Mouse (Mus musculus): ENCODE results near the gene Carm1. TPM values are rescaled to one million over a fixed set of nuclear protein-coding genes. Genes with fewer than 3 reads are reported as not detected.
A peak's percentile ranks its signal among the peaks of the same experiment; 100 is the strongest.

Carm1 gene
- polyA plus RNA-seq, 1 experiment from 2014 or later = 22.8 TPM

- H3K27ac ChIP-seq (ENCODE audit: low read depth, low read length) = peak overlapping the region; percentile 98
- H3K27me3 ChIP-seq (replicated peaks; ENCODE audit: control insufficient read depth, insufficient read depth, low read length) = no peaks in the 10 kb centered on the region
- WGBS = under 1% methylated on average over 55 of the region's 67 CpGs
- H3K4me1 ChIP-seq (ENCODE audit: control insufficient read depth, insufficient read depth, low read length) = peaks cover 21% of the 10 kb centered on the region
- H3K9ac ChIP-seq (ENCODE audit: low read length) = peak overlapping the region; percentile 57
- DNase-seq (ENCODE audit: low spot score) (peak; percentile 99), ATAC-seq (peak; percentile 95)
- no peaks in the 10 kb centered on the region for H3K9me3 ChIP-seq (replicated peaks; ENCODE audit: control insufficient read depth, low read length)
- peak overlapping the region; percentile 62 for H3K4me2 ChIP-seq (ENCODE audit: low read length)
- H3K36me3 ChIP-seq (ENCODE audit: control insufficient read depth, insufficient read depth, low read length) = peaks cover 14% of the 10 kb centered on the region
- H3K4me3 ChIP-seq (ENCODE audit: low read depth, low read length) = peak overlapping the region; percentile 61
These were observed 542 bp upstream of the Carm1 start for GRCm38 (mm10) chr9:21545916-21546788.

DNA sequence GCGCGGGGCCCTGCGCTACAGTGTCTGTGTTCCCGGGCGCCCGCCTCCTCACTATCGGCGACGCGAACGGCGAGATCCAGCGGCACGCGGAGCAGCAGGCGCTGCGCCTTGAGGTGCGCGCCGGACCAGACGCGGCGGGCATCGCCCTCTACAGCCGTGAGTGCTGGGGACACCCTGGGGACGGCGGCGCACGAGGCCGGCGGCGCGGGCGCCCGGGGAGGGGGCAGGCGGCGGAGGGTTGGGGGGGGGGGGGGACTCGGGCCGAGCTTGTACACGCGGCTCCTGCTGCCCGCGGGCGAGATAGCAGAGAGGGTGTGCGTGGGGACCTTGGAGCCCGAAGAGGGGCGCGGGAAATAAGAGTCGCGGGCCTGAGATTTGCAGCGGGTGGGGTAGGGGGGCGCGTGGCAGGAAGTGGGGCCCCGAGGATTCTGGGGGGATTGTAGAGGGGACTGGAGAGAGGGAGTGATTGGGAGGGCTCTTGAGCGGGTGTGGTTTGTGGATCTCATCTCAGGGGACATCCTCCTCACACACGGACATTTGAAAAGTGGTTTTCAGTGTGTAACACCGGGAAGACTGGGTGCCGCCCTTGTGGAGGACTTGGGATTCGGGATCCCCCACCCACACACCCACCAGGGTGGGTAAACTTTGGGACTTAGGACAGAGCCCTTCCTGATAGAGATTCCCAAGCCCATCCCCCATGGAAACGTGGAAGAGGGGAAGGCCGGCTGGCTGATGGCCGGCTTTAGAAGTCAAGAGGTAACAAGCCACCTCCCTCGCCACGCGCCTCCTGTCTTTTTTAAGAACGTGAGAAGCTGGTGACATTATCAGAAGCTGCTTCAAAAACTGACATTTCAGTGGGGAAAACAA, 614 bp downstream of the Carm1 start:
- Histone ChIP-seq H3K4me2 (ENCODE audit: low read length) (peak overlapping the region; percentile 77), H3K4me1 (ENCODE audit: control insufficient read depth, insufficient read depth, low read length) (peaks cover 21% of the 10 kb centered on the region), H3K27me3 (replicated peaks; ENCODE audit: control insufficient read depth, insufficient read depth, low read length) (no peaks in the 10 kb centered on the region), H3K36me3 (ENCODE audit: control insufficient read depth, insufficient read depth, low read length) (peaks cover 23% of the 10 kb centered on the region), H3K4me3 (ENCODE audit: low read depth, low read length) (peak overlapping the region; percentile 61), H3K9ac (ENCODE audit: low read length) (peak overlapping the region; percentile 92), H3K27ac (ENCODE audit: low read depth, low read length) (peak overlapping the region; percentile 98), H3K9me3 (replicated peaks; ENCODE audit: control insufficient read depth, low read length) (no peaks in the 10 kb centered on the region)
- DNase-seq (ENCODE audit: low spot score) (peak; percentile 71), ATAC-seq (peak; percentile 19)
- WGBS = under 1% methylated on average over 52 of the region's 66 CpGs

GRCm38 (mm10) chr9:21551049-21551448, 4.4 kb downstream of the Carm1 start:
- Histone ChIP-seq H3K4me1 (ENCODE audit: control insufficient read depth, insufficient read depth, low read length) (peaks cover 12% of the 10 kb centered on the region), H3K4me2 (ENCODE audit: low read length) (no peak overlapping the region), H3K27me3 (replicated peaks; ENCODE audit: control insufficient read depth, insufficient read depth, low read length) (no peaks in the 10 kb centered on the region), H3K36me3 (ENCODE audit: control insufficient read depth, insufficient read depth, low read length) (peaks cover 33% of the 10 kb centered on the region), H3K9ac (ENCODE audit: low read length) (no peak overlapping the region), H3K9me3 (replicated peaks; ENCODE audit: control insufficient read depth, low read length) (no peaks in the 10 kb centered on the region), H3K27ac (ENCODE audit: low read depth, low read length) (no peak overlapping the region), H3K4me3 (ENCODE audit: low read depth, low read length) (no peak overlapping the region)
- WGBS = 95% methylated on average over 2 of the region's 2 CpGs
- no peak for ATAC-seq
- DNase-seq (ENCODE audit: low spot score) = no peak

DNA sequence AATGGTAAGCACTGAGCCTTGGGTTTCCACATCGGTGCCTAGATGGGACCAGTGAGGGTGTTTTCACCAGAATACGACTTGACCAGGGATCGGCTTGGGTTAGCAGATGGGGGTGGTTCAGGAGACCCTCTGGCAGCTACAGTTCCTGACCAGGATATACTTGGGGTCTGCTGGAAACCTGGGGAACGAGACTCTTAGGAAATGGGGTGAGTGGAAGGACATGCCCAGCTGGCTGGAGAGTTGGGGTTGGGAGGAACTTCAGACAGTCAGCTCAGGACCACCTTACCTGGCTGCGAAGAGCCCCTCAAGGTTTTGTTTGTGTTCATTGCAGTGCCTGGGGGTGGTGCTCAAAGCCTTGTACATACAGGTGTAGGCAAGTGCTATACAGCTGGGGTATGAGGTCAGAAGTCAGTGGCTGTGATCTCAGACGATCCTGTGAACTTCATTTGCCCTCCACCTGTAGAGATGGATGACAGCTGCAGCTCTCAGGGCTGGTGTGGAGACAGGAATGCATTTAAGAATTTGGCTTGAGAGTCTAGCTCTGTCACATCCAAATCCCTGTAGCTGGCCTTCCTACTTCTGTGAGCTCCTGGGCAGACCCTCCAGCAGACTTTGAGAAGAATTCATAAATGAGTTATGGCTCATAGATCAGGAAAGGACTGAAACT, 7.0 kb downstream of the Carm1 start:
- DNase-seq (ENCODE audit: low spot score) (no peak), ATAC-seq (no peak)
- Histone ChIP-seq H3K9me3 (replicated peaks; ENCODE audit: control insufficient read depth, low read length) (no peaks in the 10 kb centered on the region), H3K27me3 (replicated peaks; ENCODE audit: control insufficient read depth, insufficient read depth, low read length) (no peaks in the 10 kb centered on the region), H3K36me3 (ENCODE audit: control insufficient read depth, insufficient read depth, low read length) (peaks cover 39% of the 10 kb centered on the region), H3K4me2 (ENCODE audit: low read length) (no peak overlapping the region), H3K27ac (ENCODE audit: low read depth, low read length) (no peak overlapping the region), H3K4me3 (ENCODE audit: low read depth, low read length) (no peak overlapping the region), H3K4me1 (ENCODE audit: control insufficient read depth, insufficient read depth, low read length) (peaks cover 4% of the 10 kb centered on the region), H3K9ac (ENCODE audit: low read length) (no peak overlapping the region)
- 92% methylated on average over 6 of the region's 6 CpGs for WGBS

- H3K9me3 ChIP-seq (replicated peaks; ENCODE audit: control insufficient read depth, low read length) = no peaks in the 10 kb centered on the region
- H3K4me1 ChIP-seq (ENCODE audit: control insufficient read depth, insufficient read depth, low read length) = no peaks in the 10 kb centered on the region
- peaks cover 36% of the 10 kb centered on the region for H3K36me3 ChIP-seq (ENCODE audit: control insufficient read depth, insufficient read depth, low read length)
- no peak overlapping the region for H3K4me3 ChIP-seq (ENCODE audit: low read depth, low read length)
- no peaks in the 10 kb centered on the region for H3K27me3 ChIP-seq (replicated peaks; ENCODE audit: control insufficient read depth, insufficient read depth, low read length)
- ATAC-seq (no peak), DNase-seq (ENCODE audit: low spot score) (no peak)
- H3K27ac ChIP-seq (ENCODE audit: low read depth, low read length) = no peak overlapping the region
- H3K9ac ChIP-seq (ENCODE audit: low read length) = no peak overlapping the region
- H3K4me2 ChIP-seq (ENCODE audit: low read length) = no peak overlapping the region
- 87% methylated on average over 6 of the region's 6 CpGs for WGBS
These were observed 8.6 kb downstream of the Carm1 start for GRCm38 (mm10) chr9:21555198-21555742.

GRCm38 (mm10) chr9:21556996-21557395, 10.3 kb downstream of the Carm1 start:
- Histone ChIP-seq H3K9me3 (replicated peaks; ENCODE audit: control insufficient read depth, low read length) (no peaks in the 10 kb centered on the region), H3K4me3 (ENCODE audit: low read depth, low read length) (no peak overlapping the region), H3K4me2 (ENCODE audit: low read length) (no peak overlapping the region), H3K4me1 (ENCODE audit: control insufficient read depth, insufficient read depth, low read length) (no peaks in the 10 kb centered on the region), H3K36me3 (ENCODE audit: control insufficient read depth, insufficient read depth, low read length) (peaks cover 23% of the 10 kb centered on the region), H3K27me3 (replicated peaks; ENCODE audit: control insufficient read depth, insufficient read depth, low read length) (no peaks in the 10 kb centered on the region), H3K9ac (ENCODE audit: low read length) (no peak overlapping the region), H3K27ac (ENCODE audit: low read depth, low read length) (no peak overlapping the region)
- ATAC-seq = no peak
- no peak for DNase-seq (ENCODE audit: low spot score)
- whole genome bisulfite sequencing = 91% methylated on average over 2 of the region's 2 CpGs

GRCm38 (mm10) chr9:21557556-21557955, 10.9 kb downstream of the Carm1 start:
- H3K9ac ChIP-seq (ENCODE audit: low read length) = no peak overlapping the region
- no peaks in the 10 kb centered on the region for H3K4me1 ChIP-seq (ENCODE audit: control insufficient read depth, insufficient read depth, low read length)
- 87% methylated on average over 2 of the region's 2 CpGs for WGBS
- H3K27me3 ChIP-seq (replicated peaks; ENCODE audit: control insufficient read depth, insufficient read depth, low read length) = no peaks in the 10 kb centered on the region
- H3K9me3 ChIP-seq (replicated peaks; ENCODE audit: control insufficient read depth, low read length) = no peaks in the 10 kb centered on the region
- ATAC-seq = no peak
- peaks cover 19% of the 10 kb centered on the region for H3K36me3 ChIP-seq (ENCODE audit: control insufficient read depth, insufficient read depth, low read length)
- no peak for DNase-seq (ENCODE audit: low spot score)
- no peak overlapping the region for H3K27ac ChIP-seq (ENCODE audit: low read depth, low read length)
- no peak overlapping the region for H3K4me3 ChIP-seq (ENCODE audit: low read depth, low read length)
- no peak overlapping the region for H3K4me2 ChIP-seq (ENCODE audit: low read length)

DNA sequence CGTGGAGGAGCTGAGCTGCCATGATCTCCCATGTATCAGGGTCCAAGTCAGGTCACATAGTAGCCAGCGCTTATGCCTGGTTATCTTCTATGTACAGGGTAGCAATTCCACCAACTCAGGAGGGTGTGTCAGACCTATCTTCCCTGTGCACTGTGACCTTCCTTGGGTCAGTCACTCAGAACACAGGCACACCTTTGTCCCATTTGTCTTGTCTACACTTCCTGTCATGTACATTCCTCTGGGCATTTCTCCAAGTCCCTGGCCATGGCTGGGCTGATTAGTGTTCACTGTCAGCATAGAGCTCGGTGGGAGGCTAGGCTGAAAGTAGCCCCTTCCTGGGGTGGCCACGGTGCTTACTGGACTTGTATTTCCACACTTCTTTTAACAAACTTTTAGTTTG, 11.7 kb downstream of the Carm1 start:
- 83% methylated on average over 4 of the region's 4 CpGs for WGBS
- Histone ChIP-seq H3K27ac (ENCODE audit: low read depth, low read length) (no peak overlapping the region), H3K4me2 (ENCODE audit: low read length) (no peak overlapping the region), H3K9me3 (replicated peaks; ENCODE audit: control insufficient read depth, low read length) (no peaks in the 10 kb centered on the region), H3K9ac (ENCODE audit: low read length) (no peak overlapping the region), H3K4me1 (ENCODE audit: control insufficient read depth, insufficient read depth, low read length) (no peaks in the 10 kb centered on the region), H3K4me3 (ENCODE audit: low read depth, low read length) (no peak overlapping the region), H3K27me3 (replicated peaks; ENCODE audit: control insufficient read depth, insufficient read depth, low read length) (no peaks in the 10 kb centered on the region), H3K36me3 (ENCODE audit: control insufficient read depth, insufficient read depth, low read length) (peaks cover 18% of the 10 kb centered on the region)
- no peak for DNase-seq (ENCODE audit: low spot score)
- ATAC-seq = no peak
